Mouse (Mus musculus) ES-CJ7 (cell line): ENCODE results near the gene Tlr8.

Experiments
- DNase-seq: peaks from one replicate; pipeline ENCODE4 v3.0.0; 2011; ENCODE audit warnings: low read depth, low spot score

Tlr8 gene

DNA sequence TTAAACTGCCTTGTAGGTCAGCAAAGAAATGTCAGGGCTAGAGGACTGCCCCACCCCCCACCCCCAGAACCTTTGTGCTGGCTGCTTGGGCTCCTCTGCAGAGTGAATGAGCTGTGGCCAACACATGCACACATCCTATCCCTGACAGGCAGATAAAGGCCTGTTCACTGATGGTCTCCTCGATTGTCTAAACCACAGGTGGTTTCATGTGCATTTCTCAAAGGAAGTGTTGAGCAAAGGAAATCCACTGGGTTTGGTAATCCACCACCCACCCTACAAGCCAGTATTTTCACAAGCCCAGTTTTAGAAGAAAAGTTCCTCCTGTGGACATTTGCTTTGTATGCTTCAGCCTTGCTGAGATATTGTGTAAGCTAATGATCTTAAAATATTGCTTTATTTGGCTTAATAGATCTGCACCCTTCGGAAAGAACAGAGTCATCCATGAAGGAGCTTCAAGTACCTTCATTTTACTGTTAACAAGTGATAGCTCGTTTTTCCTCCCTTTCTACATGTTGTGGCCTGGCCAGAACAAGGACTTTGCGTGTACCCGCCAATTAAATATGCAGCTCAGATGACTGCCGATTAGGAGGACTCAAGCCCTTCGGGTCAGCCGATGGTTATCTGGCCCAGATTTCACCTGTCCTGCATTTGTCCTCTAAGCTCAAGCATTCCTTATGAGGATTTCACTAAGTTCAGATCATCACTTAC, 58.2 kb downstream of the Tlr8 start:
- no peak for DNase-seq

DNA sequence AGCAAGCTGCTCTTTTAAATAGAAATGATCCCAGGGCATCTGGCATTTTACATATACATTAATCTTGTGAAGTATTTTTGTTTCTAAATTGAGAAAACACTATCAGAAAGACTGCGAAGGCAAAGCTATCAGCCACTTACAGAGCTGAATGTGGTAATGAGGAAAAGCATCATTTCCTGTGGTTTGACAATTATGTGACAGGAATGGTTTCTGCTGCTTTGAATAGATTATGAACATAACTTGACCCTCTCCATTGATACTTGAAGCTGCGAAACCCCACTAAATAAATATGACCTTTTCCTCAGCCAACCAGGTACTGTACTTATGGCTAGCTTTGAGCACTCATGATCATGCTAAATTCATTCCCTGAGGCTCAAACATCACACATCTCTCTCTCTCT, 62.8 kb downstream of the Tlr8 start:
- DNase-seq, result no peak

DNA sequence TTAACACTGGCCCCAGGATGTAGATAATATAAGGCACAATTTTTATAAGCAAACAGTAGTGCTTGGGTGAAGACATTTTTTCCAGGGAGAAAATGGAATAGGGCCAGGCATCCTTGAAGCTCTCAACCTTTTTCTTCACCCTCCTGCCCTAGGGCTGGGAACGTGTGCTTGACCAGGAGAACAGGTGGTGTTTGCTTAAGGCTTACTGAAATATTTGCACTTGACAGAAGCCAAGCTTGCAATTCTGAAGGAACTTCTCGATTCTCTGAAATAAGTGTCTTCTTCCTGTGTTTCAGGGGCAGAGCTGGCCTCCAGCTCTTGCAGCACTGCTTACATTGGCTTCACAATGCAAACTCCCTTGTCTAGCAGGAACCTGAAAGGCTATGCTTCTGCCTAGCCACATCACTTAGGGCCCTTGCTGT, 68.9 kb downstream of the Tlr8 start:
- no peak for DNase-seq
